Mouse (Mus musculus): Measurements from ENCODE around the gene Fbln2. TPM values are rescaled to one million over a fixed set of nuclear protein-coding genes. Genes with fewer than 3 reads are reported as not detected.

Gene Fbln2
- polyA plus RNA-seq, 1 experiment from 2014 or later = 30.7 TPM

GRCm38 (mm10) chr6:91302337-91302736 is 90.1 kb downstream of the Fbln2 start:
- H3K9me3 ChIP-seq = no peaks in the 10 kb centered on the region
- H3K36me3 ChIP-seq = no peaks in the 10 kb centered on the region
- H3K9ac ChIP-seq = no peak overlapping the region
- ATAC-seq (ENCODE audit: low FRiP score, low read depth) = peak; percentile 19; the same call in 1 of the 2 replicates
- H3K4me3 ChIP-seq = no peak overlapping the region
- H3K4me1 ChIP-seq = peaks cover 45% of the 10 kb centered on the region
- H3K4me2 ChIP-seq (replicated peaks) = 0 out of 2 replicates have a peak overlapping the region, but pooled peaks have one; percentile 13
- H3K27me3 ChIP-seq (replicated peaks) = no peaks in the 10 kb centered on the region
- H3K27ac ChIP-seq = peak overlapping the region; percentile 82
- WGBS = 70% methylated on average over 3 of the region's 3 CpGs

GRCm38 (mm10) chr6:91304172-91304571 is 91.9 kb downstream of the Fbln2 start:
- Histone ChIP-seq H3K27ac (no peak overlapping the region), H3K9ac (no peak overlapping the region), H3K9me3 (no peaks in the 10 kb centered on the region), H3K4me2 (replicated peaks) (no peak overlapping the region), H3K4me1 (peaks cover 31% of the 10 kb centered on the region), H3K4me3 (no peak overlapping the region), H3K27me3 (replicated peaks) (no peaks in the 10 kb centered on the region), H3K36me3 (no peaks in the 10 kb centered on the region)
- 88% methylated on average over 4 of the region's 4 CpGs for WGBS
- no peak for ATAC-seq (ENCODE audit: low FRiP score, low read depth)

- H3K9ac ChIP-seq = no peak overlapping the region
- no peaks in the 10 kb centered on the region for H3K27me3 ChIP-seq (replicated peaks)
- H3K4me2 ChIP-seq (replicated peaks) = no peak overlapping the region
- no peak overlapping the region for H3K4me3 ChIP-seq
- H3K4me1 ChIP-seq = no peaks in the 10 kb centered on the region
- WGBS = 81% methylated on average over 1 of the region's 1 CpGs
- ATAC-seq (ENCODE audit: low FRiP score, low read depth) = no peak
- H3K27ac ChIP-seq = 0 out of 2 replicates have a peak overlapping the region, but pooled peaks have one; percentile 3
- no peaks in the 10 kb centered on the region for H3K9me3 ChIP-seq
- no peaks in the 10 kb centered on the region for H3K36me3 ChIP-seq
These were observed 95.7 kb downstream of the Fbln2 start for GRCm38 (mm10) chr6:91307972-91308371.

GRCm38 (mm10) chr6:91311204-91311603 is 98.9 kb downstream of the Fbln2 start:
- ATAC-seq (ENCODE audit: low FRiP score, low read depth) = no peak
- WGBS = 88% methylated on average over 5 of the region's 5 CpGs
- Histone ChIP-seq H3K36me3 (no peaks in the 10 kb centered on the region), H3K4me1 (no peaks in the 10 kb centered on the region), H3K4me3 (no peak overlapping the region), H3K4me2 (replicated peaks) (no peak overlapping the region), H3K27me3 (replicated peaks) (no peaks in the 10 kb centered on the region), H3K9me3 (0 out of 2 replicates have a peak, but pooled peaks cover 4% of the 10 kb centered on the region), H3K27ac (no peak overlapping the region), H3K9ac (no peak overlapping the region)

GRCm38 (mm10) chr6:91312491-91312890 is 100.2 kb downstream of the Fbln2 start:
- WGBS = 42% methylated on average over 9 of the region's 9 CpGs
- ATAC-seq (ENCODE audit: low FRiP score, low read depth) = no peak

More at GRCm38 (mm10) chr6:91312491-91312890, 100.2 kb downstream of the Fbln2 start:
- Histone ChIP-seq H3K4me2 (replicated peaks) (no peak overlapping the region), H3K36me3 (no peaks in the 10 kb centered on the region), H3K9me3 (0 out of 2 replicates have a peak, but pooled peaks cover 4% of the 10 kb centered on the region), H3K4me1 (no peaks in the 10 kb centered on the region), H3K27me3 (replicated peaks) (no peaks in the 10 kb centered on the region), H3K9ac (no peak overlapping the region), H3K27ac (no peak overlapping the region), H3K4me3 (no peak overlapping the region)

Other genes with a start within 250 kb of the Fbln2 start
- gene Iqsec1, start 223.8 kb upstream of the Fbln2 start, polyA plus RNA-seq (2016; fragmentation: Nextera tagmentation; extraction: Ambion mirVana) = 16.1 and 17.9 TPM in 2 replicates
- 15.1 and 17.1 TPM in 2 replicates for gene Nup210, start 95.6 kb upstream of the Fbln2 start, polyA plus RNA-seq (2016; fragmentation: Nextera tagmentation; extraction: Ambion mirVana)
- gene Hdac11, start 55.8 kb upstream of the Fbln2 start, polyA plus RNA-seq (2016; fragmentation: Nextera tagmentation; extraction: Ambion mirVana) = 19.1 and 20.5 TPM in 2 replicates
- 11.1 and 13.8 TPM in 2 replicates for gene Wnt7a, start 198.9 kb downstream of the Fbln2 start, polyA plus RNA-seq (2016; fragmentation: Nextera tagmentation; extraction: Ambion mirVana)